Mouse (Mus musculus): ENCODE data around the gene Rnf20. TPM values are rescaled to one million over a fixed set of nuclear protein-coding genes. Genes with fewer than 3 reads are reported as not detected.
A peak's percentile ranks its signal among the peaks of the same experiment; 100 is the strongest.
"Not testable (repeated sequence)": the region's sequence is repeated elsewhere in the genome, so short reads cannot be mapped to it uniquely, and the experiment has no call there.

Gene Rnf20
- polyA plus RNA-seq, 1 experiment from 2014 or later = 25.1 TPM

GRCm38 (mm10) chr4:49605459-49605858, 26.3 kb upstream of the Rnf20 start:
- Histone ChIP-seq H3K4me3 (no peak overlapping the region), H3K4me1 (peaks cover 16% of the 10 kb centered on the region), H3K9me3 (replicated peaks) (no peaks in the 10 kb centered on the region), H3K36me3 (no peaks in the 10 kb centered on the region), H3K9ac (no peak overlapping the region), H3K4me2 (no peak overlapping the region), H3K27ac (no peak overlapping the region), H3K27me3 (replicated peaks) (peaks cover 7% of the 10 kb centered on the region; the same call in 1 of the 2 replicates)
- ATAC-seq = peak; percentile 54
- WGBS (ENCODE audit: insufficient replicate concordance) = 56% methylated on average over 1 of the region's 1 CpGs

- Histone ChIP-seq H3K9me3 (replicated peaks) (no peaks in the 10 kb centered on the region), H3K27me3 (replicated peaks) (no peaks in the 10 kb centered on the region), H3K27ac (no peak overlapping the region), H3K4me3 (no peak overlapping the region), H3K4me2 (no peak overlapping the region), H3K36me3 (no peaks in the 10 kb centered on the region), H3K4me1 (no peaks in the 10 kb centered on the region), H3K9ac (no peak overlapping the region)
- WGBS (ENCODE audit: insufficient replicate concordance) = 63% methylated on average over 10 of the region's 10 CpGs
- ATAC-seq = no peak
Observed at GRCm38 (mm10) chr4:49616924-49617323, 14.9 kb upstream of the Rnf20 start.

DNA sequence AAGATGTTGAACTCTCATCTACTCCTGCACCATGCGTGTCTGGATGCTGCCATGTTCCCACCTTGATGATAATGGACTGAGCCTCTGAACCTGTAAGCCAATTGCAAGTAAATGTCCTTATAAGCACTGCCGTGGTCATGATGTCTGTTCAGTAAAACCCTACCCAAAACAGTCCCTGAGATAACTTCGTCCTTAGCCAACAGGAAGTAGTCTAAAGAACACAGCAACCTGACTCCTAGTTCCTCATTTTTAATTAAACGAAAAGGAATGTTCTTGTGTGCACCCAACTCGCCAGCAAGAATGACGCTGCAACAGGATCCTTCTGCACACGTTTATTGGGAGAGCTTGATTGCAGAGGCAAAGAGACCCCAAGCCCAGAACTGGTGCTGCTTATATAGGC, 11.9 kb upstream of the Rnf20 start:
- 54% methylated on average over 7 of the region's 7 CpGs for WGBS (ENCODE audit: insufficient replicate concordance)
- not testable (repeated sequence) for ATAC-seq

GRCm38 (mm10) chr4:49622272-49622671, 9.5 kb upstream of the Rnf20 start:
- Histone ChIP-seq H3K27me3 (replicated peaks) (no peaks in the 10 kb centered on the region), H3K9me3 (replicated peaks) (no peaks in the 10 kb centered on the region), H3K27ac (no peak overlapping the region), H3K9ac (no peak overlapping the region), H3K4me2 (no peak overlapping the region), H3K4me1 (peaks cover 21% of the 10 kb centered on the region), H3K36me3 (no peaks in the 10 kb centered on the region), H3K4me3 (no peak overlapping the region)
- WGBS (ENCODE audit: insufficient replicate concordance) = 82% methylated on average over 2 of the region's 2 CpGs
- ATAC-seq = no peak

More for the DNA sequence above, 11.9 kb upstream of the Rnf20 start:
- not testable (repeated sequence) for H3K9me3 ChIP-seq (replicated peaks); H3K9ac ChIP-seq; H3K27me3 ChIP-seq (replicated peaks); H3K36me3 ChIP-seq; H3K4me2 ChIP-seq; H3K4me3 ChIP-seq; H3K4me1 ChIP-seq; H3K27ac ChIP-seq

DNA sequence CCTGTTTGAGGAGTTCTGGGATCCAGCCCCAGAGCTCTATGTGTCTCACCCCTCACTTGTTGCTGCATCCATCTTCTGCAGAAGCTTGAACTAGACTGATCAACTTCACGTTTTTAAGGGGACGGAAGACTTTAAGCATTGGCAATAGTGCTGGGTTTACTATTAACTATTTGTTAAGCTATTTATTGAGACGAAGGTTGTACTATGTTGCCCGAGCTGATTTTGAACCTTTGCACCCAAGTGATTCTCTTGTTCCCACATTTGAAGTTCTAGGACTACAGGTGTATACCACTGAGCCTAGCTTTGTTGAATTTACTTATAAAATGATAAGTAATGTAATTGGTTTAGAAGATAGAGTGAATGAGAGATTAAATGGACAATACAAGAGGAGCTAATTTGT, 7.9 kb upstream of the Rnf20 start:
- H3K9ac ChIP-seq = no peak overlapping the region
- no peak overlapping the region for H3K27ac ChIP-seq
- no peak overlapping the region for H3K4me3 ChIP-seq
- H3K36me3 ChIP-seq = no peaks in the 10 kb centered on the region
- ATAC-seq = no peak
- peaks cover 21% of the 10 kb centered on the region for H3K4me1 ChIP-seq
- H3K27me3 ChIP-seq (replicated peaks) = no peaks in the 10 kb centered on the region
- no peaks in the 10 kb centered on the region for H3K9me3 ChIP-seq (replicated peaks)
- no peak overlapping the region for H3K4me2 ChIP-seq
- 70% methylated on average over 4 of the region's 4 CpGs for WGBS (ENCODE audit: insufficient replicate concordance)

GRCm38 (mm10) chr4:49624969-49625368, 6.8 kb upstream of the Rnf20 start:
- not testable (repeated sequence) for H3K4me2 ChIP-seq; H3K9ac ChIP-seq; H3K9me3 ChIP-seq (replicated peaks); H3K27me3 ChIP-seq (replicated peaks); H3K27ac ChIP-seq; H3K36me3 ChIP-seq; H3K4me3 ChIP-seq
- WGBS (ENCODE audit: insufficient replicate concordance) = 48% methylated on average over 4 of the region's 4 CpGs
- peak; percentile 54; the same call in 1 of the 2 replicates for ATAC-seq
- peaks cover 21% of the 10 kb centered on the region for H3K4me1 ChIP-seq

- no peak for ATAC-seq
- H3K36me3 ChIP-seq = no peaks in the 10 kb centered on the region
Observed at GRCm38 (mm10) chr4:49626973-49627372, 4.8 kb upstream of the Rnf20 start.

DNA sequence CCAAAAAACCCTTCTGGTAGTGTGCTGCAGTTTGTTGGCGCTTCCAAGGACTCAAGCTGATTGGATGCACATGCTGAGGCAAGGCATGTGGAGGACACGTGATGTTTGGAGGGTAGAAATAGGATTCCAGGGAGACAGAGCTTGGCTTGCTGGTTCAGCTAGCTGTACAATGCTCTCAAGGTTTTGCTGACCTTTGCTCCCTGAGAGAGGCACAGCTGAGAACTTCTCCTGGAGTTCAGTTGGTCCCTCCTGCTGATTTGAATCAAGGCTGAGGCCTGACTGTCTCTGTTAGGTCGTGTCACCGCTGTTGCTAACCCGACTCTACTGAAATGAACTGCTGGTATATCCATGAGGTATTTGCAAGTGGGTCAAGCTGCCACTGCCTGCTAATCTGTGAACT, 2.9 kb upstream of the Rnf20 start:
- no peak overlapping the region for H3K4me2 ChIP-seq
- 72% methylated on average over 5 of the region's 5 CpGs for whole genome bisulfite sequencing (ENCODE audit: insufficient replicate concordance)
- H3K27ac ChIP-seq = no peak overlapping the region
- peaks cover 8% of the 10 kb centered on the region for H3K36me3 ChIP-seq
- H3K27me3 ChIP-seq (replicated peaks) = no peaks in the 10 kb centered on the region
- no peak overlapping the region for H3K4me3 ChIP-seq
- H3K4me1 ChIP-seq = peaks cover 43% of the 10 kb centered on the region
- ATAC-seq = no peak
- H3K9me3 ChIP-seq (replicated peaks) = no peaks in the 10 kb centered on the region
- no peak overlapping the region for H3K9ac ChIP-seq

More at GRCm38 (mm10) chr4:49626973-49627372, 4.8 kb upstream of the Rnf20 start:
- peaks cover 28% of the 10 kb centered on the region for H3K4me1 ChIP-seq
- H3K27ac ChIP-seq = no peak overlapping the region
- 2% methylated on average over 3 of the region's 3 CpGs for WGBS (ENCODE audit: insufficient replicate concordance)
- H3K4me2 ChIP-seq = no peak overlapping the region
- no peaks in the 10 kb centered on the region for H3K27me3 ChIP-seq (replicated peaks)
- no peak overlapping the region for H3K4me3 ChIP-seq
- H3K9me3 ChIP-seq (replicated peaks) = no peaks in the 10 kb centered on the region
- H3K9ac ChIP-seq = no peak overlapping the region

DNA sequence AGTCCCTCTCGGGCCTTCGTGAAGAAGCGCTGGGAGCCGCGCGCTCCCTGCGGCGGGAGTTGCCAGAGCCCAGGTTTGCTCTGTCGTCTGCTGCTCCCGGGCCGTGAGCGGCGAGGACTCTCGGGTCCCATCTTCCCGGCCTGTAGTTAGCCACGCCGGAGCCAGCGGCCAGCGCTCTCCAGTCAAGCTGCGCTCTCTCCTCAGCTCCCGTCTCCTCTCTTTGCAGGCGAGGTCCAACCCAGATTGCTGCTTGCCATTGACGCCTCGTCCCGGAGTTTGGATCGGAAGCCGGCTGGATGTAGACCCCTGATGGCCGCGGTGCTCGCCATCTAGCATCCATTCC, 304 bp downstream of the Rnf20 start:
- no peaks in the 10 kb centered on the region for H3K27me3 ChIP-seq (replicated peaks)
- under 1% methylated on average over 30 of the region's 30 CpGs for WGBS (ENCODE audit: insufficient replicate concordance)
- peak; percentile 69 for ATAC-seq
- H3K4me1 ChIP-seq = peaks cover 31% of the 10 kb centered on the region
- H3K36me3 ChIP-seq = peaks cover 39% of the 10 kb centered on the region
- peak overlapping the region; percentile 90 for H3K9ac ChIP-seq
- peak overlapping the region; percentile 85 for H3K4me2 ChIP-seq
- H3K27ac ChIP-seq = peak overlapping the region; percentile 89
- H3K9me3 ChIP-seq (replicated peaks) = no peaks in the 10 kb centered on the region
- peak overlapping the region; percentile 86 for H3K4me3 ChIP-seq

GRCm38 (mm10) chr4:49637821-49638220, 6.0 kb downstream of the Rnf20 start:
- Histone ChIP-seq H3K4me3 (no peak overlapping the region), H3K27ac (no peak overlapping the region), H3K9me3 (replicated peaks) (no peaks in the 10 kb centered on the region), H3K27me3 (replicated peaks) (no peaks in the 10 kb centered on the region), H3K4me2 (no peak overlapping the region), H3K4me1 (peaks cover 24% of the 10 kb centered on the region), H3K9ac (no peak overlapping the region), H3K36me3 (peaks cover 82% of the 10 kb centered on the region)
- WGBS (ENCODE audit: insufficient replicate concordance) = 88% methylated on average over 11 of the region's 11 CpGs
- no peak for ATAC-seq

- ATAC-seq = peak; percentile 90
- no peak overlapping the region for H3K9ac ChIP-seq
Observed at GRCm38 (mm10) chr4:49639913-49640312, 8.1 kb downstream of the Rnf20 start.

GRCm38 (mm10) chr4:49659421-49659820, 27.6 kb downstream of the Rnf20 start:
- Histone ChIP-seq H3K9me3 (replicated peaks) (no peaks in the 10 kb centered on the region), H3K4me3 (no peak overlapping the region), H3K4me2 (no peak overlapping the region), H3K9ac (no peak overlapping the region), H3K4me1 (no peaks in the 10 kb centered on the region), H3K36me3 (peaks cover 77% of the 10 kb centered on the region), H3K27me3 (replicated peaks) (no peaks in the 10 kb centered on the region), H3K27ac (no peak overlapping the region)
- WGBS (ENCODE audit: insufficient replicate concordance) = 73% methylated on average over 1 of the region's 1 CpGs
- no peak for ATAC-seq

More at GRCm38 (mm10) chr4:49639913-49640312, 8.1 kb downstream of the Rnf20 start:
- Histone ChIP-seq H3K4me2 (no peak overlapping the region), H3K27ac (no peak overlapping the region), H3K4me3 (no peak overlapping the region), H3K36me3 (peaks cover 84% of the 10 kb centered on the region), H3K4me1 (peaks cover 4% of the 10 kb centered on the region; the same call in 1 of the 2 replicates), H3K27me3 (replicated peaks) (no peaks in the 10 kb centered on the region), H3K9me3 (replicated peaks) (no peaks in the 10 kb centered on the region)
- WGBS (ENCODE audit: insufficient replicate concordance) = 18% methylated on average over 2 of the region's 2 CpGs

DNA sequence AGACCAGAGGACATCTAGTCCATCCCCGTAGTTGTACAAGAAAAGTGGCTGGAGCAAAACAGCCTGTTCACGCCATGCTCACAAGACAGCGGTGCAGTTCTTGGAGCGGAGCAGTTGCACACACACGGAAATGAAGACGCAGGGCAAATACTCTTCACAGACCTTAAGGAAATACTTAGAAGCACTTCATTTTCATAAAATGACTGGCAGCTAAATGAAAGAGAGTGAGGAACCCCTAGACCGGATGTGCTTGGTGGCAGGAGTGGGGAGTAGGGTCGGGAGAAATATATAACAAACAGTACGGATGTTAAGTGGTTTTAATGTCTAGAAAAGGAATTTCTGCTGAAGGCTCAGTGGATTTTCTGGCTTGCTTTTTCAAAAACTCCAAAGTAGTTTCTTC, 29.9 kb downstream of the Rnf20 start:
- no peak overlapping the region for H3K4me2 ChIP-seq
- no peaks in the 10 kb centered on the region for H3K27me3 ChIP-seq (replicated peaks)
- ATAC-seq = no peak
- no peak overlapping the region for H3K27ac ChIP-seq
- no peaks in the 10 kb centered on the region for H3K4me1 ChIP-seq
- peaks cover 57% of the 10 kb centered on the region for H3K36me3 ChIP-seq
- WGBS (ENCODE audit: insufficient replicate concordance) = 89% methylated on average over 9 of the region's 9 CpGs
- no peak overlapping the region for H3K9ac ChIP-seq
- no peaks in the 10 kb centered on the region for H3K9me3 ChIP-seq (replicated peaks)
- no peak overlapping the region for H3K4me3 ChIP-seq

Data from liver, embryonic 12.5 days (tissue).